Mouse (Mus musculus) Patski (cell line): ENCODE results near the gene Myom3. TPM values are rescaled to one million over a fixed set of nuclear protein-coding genes. Genes with fewer than 3 reads are reported as not detected.

Experiments
- ATAC-seq: fragments of 100-300 bp; one replicate; pipeline ENCODE4 v1.8.0; 2021
- CTCF ChIA-PET: fragments of 350-600 bp; sonication (Branson Sonifier 250); formaldehyde crosslinking; loops from one replicate; lab custom pipeline; 2022; ENCODE audit warnings: inconsistent platforms; lab: Charles Lee
- POLR2A ChIA-PET: fragments of 350-600 bp; sonication (Branson Sonifier 250); formaldehyde crosslinking; loops from one replicate; lab custom pipeline; 2022; ENCODE audit warnings: antibody characterized with exemption, inconsistent platforms; lab: Charles Lee
- DNase-seq: peaks from one replicate; pipeline ENCODE4 v3.0.0-alpha.2; 2011; ENCODE audit warnings: low read depth, low spot score
- H3K27me3 ChIP-seq: fragments of 371-371 bp; one replicate; pipeline ENCODE4 v1.5.1; 2021
- CTCF ChIP-seq: fragments of 100-300 bp; IDR thresholded peaks from one replicate; pipeline ENCODE4 v1.5.1; 2021
- in situ Hi-C: fragments of 300-500 bp; cut with MboI; formaldehyde crosslinking; loops from 3 replicates; pipeline ENCODE4 v1.11.1; 2018; ENCODE audit warnings: low pct_unique_long_range_greater_than_20kb, mixed read lengths
- polyA plus RNA-seq: library from polyadenylated mRNA; unstranded; gene quantifications from one replicate; pipeline ENCODE4 v1.2.3, GENCODE M21; 2021

The Myom3 gene
- polyA plus RNA-seq, 1 experiment from 2014 or later: 0.18 TPM

- in situ Hi-C loops: no loop called here
- no peak for DNase-seq
- no peak for TF ChIP-seq CTCF
- ChIA-PET CTCF (no interaction called here), POLR2A (no interaction called here)
- ATAC-seq: no peak
- H3K27me3 ChIP-seq: no peaks in the 10 kb centered on the region
Measured at GRCm38 (mm10) chr4:135761048-135761447, 1.5 kb downstream of the Myom3 start.

- CTCF ChIA-PET: no interaction called here
- in situ Hi-C loops: no loop called here
- POLR2A ChIA-PET: no interaction called here
- H3K27me3 ChIP-seq: no peaks in the 10 kb centered on the region
- DNase-seq: no peak
- ATAC-seq: no peak
- TF ChIP-seq CTCF: no peak
Measured at GRCm38 (mm10) chr4:135761569-135761968, 2.1 kb downstream of the Myom3 start.

GRCm38 (mm10) chr4:135762251-135762906 is 2.9 kb downstream of the Myom3 start:
- H3K27me3 ChIP-seq: no peaks in the 10 kb centered on the region
- DNase-seq (no peak), ATAC-seq (no peak)
- ChIA-PET CTCF (no interaction called here), POLR2A (no interaction called here)
- TF ChIP-seq CTCF: no peak
- in situ Hi-C loops: no loop called here

- DNase-seq (no peak), ATAC-seq (no peak)
- no peaks in the 10 kb centered on the region for H3K27me3 ChIP-seq
- no peak for TF ChIP-seq CTCF
- in situ Hi-C loops: no loop called here
- ChIA-PET CTCF (no interaction called here), POLR2A (no interaction called here)
Measured at GRCm38 (mm10) chr4:135764700-135765099, 5.2 kb downstream of the Myom3 start.

- CTCF ChIA-PET: no interaction called here
Measured at GRCm38 (mm10) chr4:135765707-135766106, 6.2 kb downstream of the Myom3 start.

GRCm38 (mm10) chr4:135766976-135767375 is 7.5 kb downstream of the Myom3 start:
- H3K27me3 ChIP-seq: no peaks in the 10 kb centered on the region
- in situ Hi-C loops: no loop called here
- TF ChIP-seq CTCF: no peak
- DNase-seq: no peak
- CTCF ChIA-PET: interaction anchor here (1.2 to 1.3 kb wide), 2 partner anchors 56 to 60 kb away, joined by 3 to 4 read pairs; no protein-coding TSS in a partner anchor
- POLR2A ChIA-PET: no interaction called here
- ATAC-seq: no peak

More at GRCm38 (mm10) chr4:135765707-135766106, 6.2 kb downstream of the Myom3 start:
- in situ Hi-C loops: no loop called here
- POLR2A ChIA-PET: interaction anchor here (0.6 kb wide), 1 partner anchor 90 kb away, joined by 3 read pairs; the partner anchor contains the start of gene Srsf10
- DNase-seq: no peak
- TF ChIP-seq CTCF: no peak
- no peaks in the 10 kb centered on the region for H3K27me3 ChIP-seq
- ATAC-seq: no peak

GRCm38 (mm10) chr4:135768572-135769526 is 9.3 kb downstream of the Myom3 start:
- H3K27me3 ChIP-seq: no peaks in the 10 kb centered on the region
- TF ChIP-seq CTCF: no peak
- ATAC-seq (no peak), DNase-seq (no peak)
- POLR2A ChIA-PET: no interaction called here
- in situ Hi-C loops: no loop called here
- CTCF ChIA-PET: no interaction called here

- CTCF ChIA-PET: interaction anchor here (0.8 kb wide), 1 partner anchor 62 kb away, joined by 3 read pairs; no protein-coding TSS in a partner anchor
- no peak for ATAC-seq
- POLR2A ChIA-PET: no interaction called here
- no peak for TF ChIP-seq CTCF
- DNase-seq: no peak
- H3K27me3 ChIP-seq: no peaks in the 10 kb centered on the region
- in situ Hi-C loops: loop anchor here (10.0 kb wide), 1 partner anchor 256 kb away; no protein-coding TSS in a partner anchor
Measured at GRCm38 (mm10) chr4:135770611-135771305, 11.2 kb downstream of the Myom3 start.

GRCm38 (mm10) chr4:135771592-135771991 is 12.1 kb downstream of the Myom3 start:
- CTCF ChIA-PET: interaction anchor here (0.7 kb wide), 1 partner anchor 143 kb away, joined by 3 read pairs; no protein-coding TSS in a partner anchor
- H3K27me3 ChIP-seq: no peaks in the 10 kb centered on the region
- in situ Hi-C loops: loop anchor here (10.0 kb wide), 1 partner anchor 257 kb away; no protein-coding TSS in a partner anchor
- POLR2A ChIA-PET: no interaction called here
- DNase-seq (no peak), ATAC-seq (no peak)
- TF ChIP-seq CTCF: no peak

- POLR2A ChIA-PET: no interaction called here
- no peak for ATAC-seq
- DNase-seq: no peak
- TF ChIP-seq CTCF: no peak
- no peaks in the 10 kb centered on the region for H3K27me3 ChIP-seq
- in situ Hi-C loops: loop anchor here (10.0 kb wide), 1 partner anchor 258 kb away; no protein-coding TSS in a partner anchor
- CTCF ChIA-PET: no interaction called here
Measured at GRCm38 (mm10) chr4:135772671-135773070, 13.2 kb downstream of the Myom3 start.
